Mouse (Mus musculus) forebrain, embryonic 16.5 days (tissue): ENCODE measurements around the gene Kirrel3. TPM values are rescaled to one million over a fixed set of nuclear protein-coding genes. Genes with fewer than 3 reads are reported as not detected.

ENCODE experiments used
- ATAC-seq: fragments of 200-750 bp; cut with Nextera tagmentation; 2 replicates; pipeline ENCODE4 v1.8.0; 2017; ENCODE audit warnings: mild to moderate bottlenecking, moderate library complexity
- H3K27ac ChIP-seq: fragments of 300-500 bp; sonication (generic); 2 replicates; pipeline ENCODE4 v1.5.1; 2014; ENCODE audit warnings: low read length, control low read depth
- H3K27me3 ChIP-seq: fragments of 300-500 bp; sonication (generic); replicated peaks from 2 replicates; pipeline ENCODE4 v1.6.1; 2014; ENCODE audit warnings: low read length; ENCODE audit not compliant: control insufficient read depth, insufficient read depth
- H3K36me3 ChIP-seq: fragments of 300-500 bp; sonication (generic); 2 replicates; pipeline ENCODE4 v1.6.1; 2014; ENCODE audit not compliant: control insufficient read depth, insufficient read depth
- H3K4me1 ChIP-seq: fragments of 300-500 bp; sonication (generic); replicated peaks from 2 replicates; pipeline ENCODE4 v1.6.1; 2014; ENCODE audit warnings: low read length; ENCODE audit not compliant: control insufficient read depth, insufficient read depth
- H3K4me2 ChIP-seq: fragments of 300-500 bp; sonication (generic); 2 replicates; pipeline ENCODE4 v1.6.1; 2014; ENCODE audit warnings: mild to moderate bottlenecking, low read length, control low read depth
- H3K4me3 ChIP-seq: fragments of 300-500 bp; sonication (generic); replicated peaks from 2 replicates; pipeline ENCODE4 v1.5.1; 2014; ENCODE audit warnings: mild to moderate bottlenecking, low read length, control low read depth
- H3K9ac ChIP-seq: fragments of 300-500 bp; sonication (generic); replicated peaks from 2 replicates; pipeline ENCODE4 v1.6.1; 2014; ENCODE audit warnings: low read depth, low read length, control low read depth
- H3K9me3 ChIP-seq: fragments of 300-500 bp; sonication (generic); 2 replicates; pipeline ENCODE4 v1.6.1; 2016; ENCODE audit warnings: low read length; ENCODE audit not compliant: control insufficient read depth
- WGBS: fragments of 180-500 bp; shearing (Covaris S2); extraction: QIAGEN DNeasy Blood & Tissue Kit; methylation state at CpG from one replicate; pipeline ENCODE4 v1.1.7; 2014; 5-methylcytosine and 5-hydroxymethylcytosine counted together
- polyA plus RNA-seq: library from polyadenylated mRNA; unstranded; fragments of >200 nt; fragmentation: Nextera tagmentation; extraction: Ambion mirVana; gene quantifications from 2 replicates; pipeline ENCODE4 v1.2.1, GENCODE M21; 2015

Kirrel3 gene
- polyA plus RNA-seq, 1 experiment from 2014 or later, result 62.7 TPM

- ATAC-seq, result no peak
- H3K27ac ChIP-seq, result no peak overlapping the region
- no peak overlapping the region for H3K9ac ChIP-seq
- 0 out of 2 replicates have a peak, but pooled peaks cover 5% of the 10 kb centered on the region for H3K4me1 ChIP-seq
- no peak overlapping the region for H3K4me2 ChIP-seq
- H3K4me3 ChIP-seq, result no peak overlapping the region
- no peaks in the 10 kb centered on the region for H3K27me3 ChIP-seq
- WGBS, result 69% methylated on average over 7 of the region's 7 CpGs
- H3K9me3 ChIP-seq, result no peaks in the 10 kb centered on the region
- no peaks in the 10 kb centered on the region for H3K36me3 ChIP-seq
Measured at GRCm38 (mm10) chr9:34538591-34539335, 53.1 kb downstream of the Kirrel3 start.

- H3K9me3 ChIP-seq, result no peaks in the 10 kb centered on the region
- H3K27me3 ChIP-seq, result no peaks in the 10 kb centered on the region
- H3K4me2 ChIP-seq, result no peak overlapping the region
- H3K27ac ChIP-seq, result no peak overlapping the region
- H3K4me1 ChIP-seq, result 0 out of 2 replicates have a peak, but pooled peaks cover 5% of the 10 kb centered on the region
- H3K36me3 ChIP-seq, result no peaks in the 10 kb centered on the region
- H3K4me3 ChIP-seq, result no peak overlapping the region
- 28% methylated on average over 2 of the region's 2 CpGs for WGBS
- H3K9ac ChIP-seq, result no peak overlapping the region
- ATAC-seq, result no peak
Measured at GRCm38 (mm10) chr9:34541908-34542307, 56.2 kb downstream of the Kirrel3 start.

- no peak overlapping the region for H3K9ac ChIP-seq
- no peak for ATAC-seq
- H3K4me1 ChIP-seq, result peaks cover 26% of the 10 kb centered on the region
- H3K4me3 ChIP-seq, result no peak overlapping the region
- H3K36me3 ChIP-seq, result no peaks in the 10 kb centered on the region
- 35% methylated on average over 2 of the region's 2 CpGs for WGBS
- no peak overlapping the region for H3K4me2 ChIP-seq
- no peaks in the 10 kb centered on the region for H3K9me3 ChIP-seq
- no peak overlapping the region for H3K27ac ChIP-seq
- H3K27me3 ChIP-seq, result no peaks in the 10 kb centered on the region
Measured at GRCm38 (mm10) chr9:34555699-34556098, 70.0 kb downstream of the Kirrel3 start.

- peak overlapping the region; percentile 72 for H3K27ac ChIP-seq
- H3K4me3 ChIP-seq, result no peak overlapping the region
- WGBS, result 9% methylated on average over 5 of the region's 5 CpGs
- no peaks in the 10 kb centered on the region for H3K36me3 ChIP-seq
- no peak overlapping the region for H3K9ac ChIP-seq
- H3K4me2 ChIP-seq, result peak overlapping the region; percentile 37
- H3K4me1 ChIP-seq, result peaks cover 26% of the 10 kb centered on the region
- no peaks in the 10 kb centered on the region for H3K27me3 ChIP-seq
- no peaks in the 10 kb centered on the region for H3K9me3 ChIP-seq
- peak; percentile 91 for ATAC-seq
Measured at GRCm38 (mm10) chr9:34557846-34558245, 72.2 kb downstream of the Kirrel3 start.

- Histone ChIP-seq H3K27me3 (no peaks in the 10 kb centered on the region), H3K9ac (no peak overlapping the region), H3K27ac (peak overlapping the region; percentile 75), H3K9me3 (no peaks in the 10 kb centered on the region), H3K4me1 (peaks cover 26% of the 10 kb centered on the region), H3K36me3 (no peaks in the 10 kb centered on the region), H3K4me3 (no peak overlapping the region), H3K4me2 (peak overlapping the region; percentile 37)
- peak; percentile 81 for ATAC-seq
- WGBS, result 3% methylated on average over 8 of the region's 8 CpGs
Measured at GRCm38 (mm10) chr9:34558291-34558899, 72.7 kb downstream of the Kirrel3 start.

GRCm38 (mm10) chr9:34559102-34559501, 73.4 kb downstream of the Kirrel3 start:
- H3K9ac ChIP-seq, result no peak overlapping the region
- peak overlapping the region; percentile 75; the same call in 1 of the 2 replicates for H3K27ac ChIP-seq

DNA sequence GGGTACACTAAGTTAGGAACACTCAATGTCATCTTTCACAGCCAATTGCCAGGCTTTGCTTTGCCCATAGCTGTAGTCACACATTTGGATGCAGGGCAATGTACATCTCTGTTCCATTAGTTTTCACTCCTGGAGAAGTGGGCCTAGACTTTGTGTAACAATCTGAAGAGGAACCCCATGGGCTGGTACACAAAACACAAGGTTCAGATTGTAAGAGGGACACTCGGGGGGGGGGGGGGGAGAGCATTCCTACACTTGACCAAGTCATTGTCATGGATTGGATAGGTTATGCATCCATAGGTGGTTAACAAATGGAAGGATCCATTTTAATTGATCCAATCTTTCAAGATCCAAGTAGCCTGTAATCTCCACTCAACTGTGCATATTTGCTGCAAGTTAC, 75.6 kb downstream of the Kirrel3 start:
- no peaks in the 10 kb centered on the region for H3K36me3 ChIP-seq
- WGBS, result 40% methylated on average over 1 of the region's 1 CpGs
- no peak for ATAC-seq
- no peak overlapping the region for H3K4me3 ChIP-seq
- no peaks in the 10 kb centered on the region for H3K27me3 ChIP-seq
- peaks cover 26% of the 10 kb centered on the region for H3K4me1 ChIP-seq
- no peak overlapping the region for H3K27ac ChIP-seq
- no peak overlapping the region for H3K9ac ChIP-seq
- H3K4me2 ChIP-seq, result no peak overlapping the region
- H3K9me3 ChIP-seq, result no peaks in the 10 kb centered on the region

More at GRCm38 (mm10) chr9:34559102-34559501, 73.4 kb downstream of the Kirrel3 start:
- WGBS, result 92% methylated on average over 9 of the region's 9 CpGs
- peaks cover 26% of the 10 kb centered on the region for H3K4me1 ChIP-seq
- no peak for ATAC-seq
- no peak overlapping the region for H3K4me3 ChIP-seq
- no peak overlapping the region for H3K4me2 ChIP-seq
- H3K36me3 ChIP-seq, result no peaks in the 10 kb centered on the region
- H3K9me3 ChIP-seq, result no peaks in the 10 kb centered on the region
- H3K27me3 ChIP-seq, result no peaks in the 10 kb centered on the region

DNA sequence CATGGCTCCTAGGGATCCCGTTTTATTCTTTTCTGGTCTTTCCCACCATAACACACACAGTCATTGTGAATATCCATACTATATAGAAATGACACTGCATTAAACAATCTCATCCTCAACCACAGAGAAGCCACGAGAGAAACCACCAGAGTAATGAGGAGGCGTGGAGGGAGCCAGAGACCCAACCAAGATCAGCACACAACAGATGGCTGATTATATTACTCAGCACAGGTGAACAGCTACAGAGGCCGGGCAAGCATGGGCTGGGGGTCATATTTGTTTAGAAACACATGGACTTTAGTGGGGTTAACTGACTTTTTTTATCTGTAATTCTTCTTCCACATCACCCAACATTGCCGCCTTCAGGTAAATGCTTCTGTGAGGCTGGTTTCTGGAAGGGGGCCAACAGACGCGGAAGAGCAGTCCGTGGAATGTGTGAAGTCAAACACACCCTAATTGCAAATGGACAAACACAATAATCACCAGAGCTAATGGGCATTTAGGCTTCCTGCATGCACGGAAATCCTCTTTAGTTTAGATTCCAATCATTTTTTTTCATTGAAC, 76.8 kb downstream of the Kirrel3 start:
- H3K4me2 ChIP-seq, result no peak overlapping the region
- peaks cover 20% of the 10 kb centered on the region for H3K4me1 ChIP-seq
- ATAC-seq, result no peak
- no peaks in the 10 kb centered on the region for H3K36me3 ChIP-seq
- H3K9ac ChIP-seq, result no peak overlapping the region
- WGBS, result 63% methylated on average over 9 of the region's 9 CpGs
- H3K9me3 ChIP-seq, result no peaks in the 10 kb centered on the region
- no peak overlapping the region for H3K27ac ChIP-seq
- no peak overlapping the region for H3K4me3 ChIP-seq
- H3K27me3 ChIP-seq, result no peaks in the 10 kb centered on the region

GRCm38 (mm10) chr9:34573906-34574305, 88.2 kb downstream of the Kirrel3 start:
- peaks cover 4% of the 10 kb centered on the region; the same call in 1 of the 2 replicates for H3K4me1 ChIP-seq
- no peak overlapping the region for H3K4me2 ChIP-seq
- ATAC-seq, result no peak
- H3K27me3 ChIP-seq, result no peaks in the 10 kb centered on the region
- H3K9me3 ChIP-seq, result no peaks in the 10 kb centered on the region
- no peaks in the 10 kb centered on the region for H3K36me3 ChIP-seq
- H3K27ac ChIP-seq, result no peak overlapping the region
- H3K9ac ChIP-seq, result no peak overlapping the region
- WGBS, result 83% methylated on average over 4 of the region's 4 CpGs
- no peak overlapping the region for H3K4me3 ChIP-seq
